Mouse (Mus musculus): ENCODE data around the gene Rps6kb2.
"Not testable (repeated sequence)": the region's sequence is repeated elsewhere in the genome, so short reads cannot be mapped to it uniquely, and the experiment has no call there.

The Rps6kb2 gene

GRCm38 (mm10) chr19:4142416-4143173 lies 20.6 kb downstream of the Rps6kb2 start:
- DNase-seq (ENCODE audit: low spot score in 2 of 2) = no peak

GRCm38 (mm10) chr19:4140147-4140546 lies 23.0 kb downstream of the Rps6kb2 start:
- DNase-seq (ENCODE audit: low spot score in 2 of 2) = no peak

- DNase-seq (ENCODE audit: low spot score in 2 of 2) = no peak
These were observed 23.7 kb downstream of the Rps6kb2 start, which contains the start of gene Gpr152 for GRCm38 (mm10) chr19:4139446-4139845. Gene Gpr152, plus strand, starts transcription at chr19:4139787.

GRCm38 (mm10) chr19:4137913-4138312 lies 25.2 kb downstream of the Rps6kb2 start:
- no peak for DNase-seq (ENCODE audit: low spot score in 2 of 2)

- DNase-seq (ENCODE audit: low spot score in 2 of 2) = no peak
These were observed 26.7 kb downstream of the Rps6kb2 start for GRCm38 (mm10) chr19:4136463-4136862.

- DNase-seq (ENCODE audit: low spot score in 2 of 2) = not testable (repeated sequence)
These were observed 27.2 kb downstream of the Rps6kb2 start for GRCm38 (mm10) chr19:4135963-4136345.

- not testable (repeated sequence) for DNase-seq (ENCODE audit: low spot score in 2 of 2)
These were observed 27.8 kb downstream of the Rps6kb2 start for GRCm38 (mm10) chr19:4135229-4135962.

GRCm38 (mm10) chr19:4134354-4134753 lies 28.8 kb downstream of the Rps6kb2 start:
- DNase-seq (ENCODE audit: low spot score in 2 of 2) = no peak

- no peak for DNase-seq (ENCODE audit: low spot score in 2 of 2)
These were observed 31.4 kb downstream of the Rps6kb2 start for GRCm38 (mm10) chr19:4131768-4132167.

- no peak for DNase-seq (ENCODE audit: low spot score in 2 of 2)
These were observed 32.1 kb downstream of the Rps6kb2 start for GRCm38 (mm10) chr19:4131075-4131474.

- no peak for DNase-seq (ENCODE audit: low spot score in 2 of 2)
These were observed 33.0 kb downstream of the Rps6kb2 start for GRCm38 (mm10) chr19:4130106-4130505.

- no peak for DNase-seq (ENCODE audit: low spot score in 2 of 2)
These were observed 33.7 kb downstream of the Rps6kb2 start for GRCm38 (mm10) chr19:4129462-4129861.

GRCm38 (mm10) chr19:4126759-4127495 lies 36.2 kb downstream of the Rps6kb2 start:
- DNase-seq (ENCODE audit: low spot score in 2 of 2) = no peak

GRCm38 (mm10) chr19:4125741-4126696 lies 37.1 kb downstream of the Rps6kb2 start, which contains the start of gene Aip:
Gene Aip, minus strand, starts transcription at chr19:4125858.
- peak; percentile 97 for DNase-seq (ENCODE audit: low spot score in 2 of 2)

GRCm38 (mm10) chr19:4125268-4125667 lies 37.9 kb downstream of the Rps6kb2 start:
- DNase-seq (ENCODE audit: low spot score in 2 of 2) = peak in 1 of 2 experiments; percentile 49

GRCm38 (mm10) chr19:4124432-4124831 lies 38.7 kb downstream of the Rps6kb2 start:
- DNase-seq (ENCODE audit: low spot score in 2 of 2) = no peak

- no peak for DNase-seq (ENCODE audit: low spot score in 2 of 2)
These were observed 40.5 kb downstream of the Rps6kb2 start for GRCm38 (mm10) chr19:4122411-4123370.

GRCm38 (mm10) chr19:4121896-4122295 lies 41.3 kb downstream of the Rps6kb2 start:
- not testable (repeated sequence) for DNase-seq (ENCODE audit: low spot score in 2 of 2)

- peak; percentile 98 for DNase-seq (ENCODE audit: low spot score in 2 of 2)
These were observed 41.9 kb downstream of the Rps6kb2 start for GRCm38 (mm10) chr19:4121097-4121805.

All from right cerebral cortex, adult 2 months (tissue).